Mouse (Mus musculus): ENCODE measurements around the gene Sema4d. TPM values are rescaled to one million over a fixed set of nuclear protein-coding genes. Genes with fewer than 3 reads are reported as not detected.

Gene Sema4d
- polyA plus RNA-seq, 1 experiment = 24.6 TPM

DNA sequence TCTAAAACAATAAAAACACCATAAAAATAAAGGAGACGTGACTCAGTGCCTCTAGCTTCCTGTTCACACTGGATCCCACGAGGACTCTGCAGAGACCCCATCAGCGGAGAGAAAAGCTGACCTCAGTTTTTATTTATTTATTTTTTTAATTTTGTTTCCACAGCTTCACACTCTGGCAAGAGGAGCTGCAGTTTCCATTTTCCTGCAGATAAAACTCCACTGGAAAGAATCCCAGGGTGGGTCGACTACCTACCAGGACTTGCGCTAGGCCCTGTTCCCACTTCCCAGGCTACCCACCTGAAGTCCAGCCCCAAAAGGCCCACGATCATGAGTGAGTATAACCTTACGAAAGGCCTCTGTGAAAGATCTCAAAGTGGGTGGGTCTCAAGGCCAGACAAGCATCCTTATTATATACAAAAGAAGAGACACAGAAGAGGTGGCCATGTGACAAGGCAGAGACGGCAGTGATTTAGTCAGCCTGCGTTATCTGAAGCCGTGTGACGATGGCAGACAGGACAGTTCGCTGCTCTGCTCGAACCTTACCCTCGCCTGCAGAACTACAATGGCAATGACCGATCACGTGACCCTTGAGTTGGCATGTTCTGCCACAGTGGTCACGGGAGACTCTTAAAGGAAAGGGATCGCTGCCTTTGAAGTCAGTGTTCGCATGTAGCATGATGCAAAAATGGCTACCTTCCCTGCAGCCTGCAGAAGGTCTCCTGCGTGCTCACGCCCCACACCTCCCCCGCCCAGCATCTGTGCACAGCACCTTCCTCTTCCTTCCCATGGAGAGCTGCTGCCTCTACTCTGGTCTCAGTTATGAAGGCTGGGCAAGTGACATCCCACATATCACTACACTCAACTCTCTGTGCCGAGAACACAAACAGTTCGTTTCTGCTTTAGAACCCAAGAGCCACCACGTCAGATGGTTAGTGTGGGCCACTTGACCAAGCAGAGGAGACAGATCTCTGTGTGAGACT is 14.3 kb downstream of the Sema4d start:
- no peaks in the 10 kb centered on the region for H3K9me3 ChIP-seq (replicated peaks; ENCODE audit: control insufficient read depth, insufficient read depth, low read length, poor library complexity, severe bottlenecking)
- no peak overlapping the region for H3K9ac ChIP-seq (ENCODE audit: low read depth, poor library complexity, severe bottlenecking)
- H3K4me3 ChIP-seq (ENCODE audit: low read depth, low read length) = no peak overlapping the region
- H3K36me3 ChIP-seq (ENCODE audit: control insufficient read depth, insufficient read depth, low read length, poor library complexity, severe bottlenecking) = no peaks in the 10 kb centered on the region
- H3K27ac ChIP-seq (ENCODE audit: insufficient read depth, low read length) = no peak overlapping the region
- TF ChIP-seq CTCF (IDR thresholded peaks at IDR 0.05; ENCODE audit: low read depth, low read length) (no peak), EP300 (IDR thresholded peaks at IDR 0.05; ENCODE audit: insufficient read depth, low read depth, low read length) (no peak), POLR2A (IDR thresholded peaks at IDR 0.05; ENCODE audit: insufficient read depth, low read length) (no peak)
- peaks cover 4% of the 10 kb centered on the region for H3K4me1 ChIP-seq (ENCODE audit: control insufficient read depth, insufficient read depth, low read length)
- H3K27me3 ChIP-seq (ENCODE audit: control insufficient read depth, insufficient read depth, low read length, poor library complexity, severe bottlenecking) = no peaks in the 10 kb centered on the region

DNA sequence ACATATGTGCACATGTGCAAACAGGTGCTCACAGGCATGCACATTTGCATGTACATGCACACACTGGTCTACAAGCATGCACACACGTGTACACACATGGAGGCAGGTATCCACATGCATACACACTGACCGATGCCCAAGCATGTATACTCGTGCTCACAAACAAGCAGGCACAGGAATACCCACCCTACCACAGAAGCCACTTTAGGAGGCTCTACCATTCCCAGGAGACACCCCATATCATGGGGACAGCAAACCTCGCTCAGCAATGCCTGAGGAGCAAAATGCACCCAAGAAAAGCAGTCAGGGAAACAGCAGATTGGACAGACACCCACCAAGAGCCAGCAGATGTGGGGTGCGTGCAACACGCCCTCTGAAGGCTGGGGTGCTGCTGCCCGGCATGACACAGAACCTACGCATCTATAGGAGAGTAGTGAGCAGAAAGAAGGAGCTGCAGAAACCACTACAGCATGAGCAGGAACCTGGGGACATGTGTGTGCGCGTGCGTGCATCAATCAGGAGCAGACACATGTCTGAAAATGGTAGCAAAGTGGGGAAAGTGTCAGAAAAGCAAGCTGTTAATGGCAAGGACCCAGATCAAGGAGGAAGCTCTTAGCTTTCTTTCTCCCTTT is 15.1 kb downstream of the Sema4d start:
- H3K36me3 ChIP-seq (ENCODE audit: control insufficient read depth, insufficient read depth, low read length, poor library complexity, severe bottlenecking) = no peaks in the 10 kb centered on the region
- H3K9me3 ChIP-seq (replicated peaks; ENCODE audit: control insufficient read depth, insufficient read depth, low read length, poor library complexity, severe bottlenecking) = no peaks in the 10 kb centered on the region
- peaks cover 4% of the 10 kb centered on the region for H3K4me1 ChIP-seq (ENCODE audit: control insufficient read depth, insufficient read depth, low read length)
- no peak overlapping the region for H3K27ac ChIP-seq (ENCODE audit: insufficient read depth, low read length)
- H3K27me3 ChIP-seq (ENCODE audit: control insufficient read depth, insufficient read depth, low read length, poor library complexity, severe bottlenecking) = no peaks in the 10 kb centered on the region
- no peak overlapping the region for H3K4me3 ChIP-seq (ENCODE audit: low read depth, low read length)
- no peak overlapping the region for H3K9ac ChIP-seq (ENCODE audit: low read depth, poor library complexity, severe bottlenecking)
- TF ChIP-seq POLR2A (IDR thresholded peaks at IDR 0.05; ENCODE audit: insufficient read depth, low read length) (no peak), CTCF (IDR thresholded peaks at IDR 0.05; ENCODE audit: low read depth, low read length) (no peak), EP300 (IDR thresholded peaks at IDR 0.05; ENCODE audit: insufficient read depth, low read depth, low read length) (no peak)

DNA sequence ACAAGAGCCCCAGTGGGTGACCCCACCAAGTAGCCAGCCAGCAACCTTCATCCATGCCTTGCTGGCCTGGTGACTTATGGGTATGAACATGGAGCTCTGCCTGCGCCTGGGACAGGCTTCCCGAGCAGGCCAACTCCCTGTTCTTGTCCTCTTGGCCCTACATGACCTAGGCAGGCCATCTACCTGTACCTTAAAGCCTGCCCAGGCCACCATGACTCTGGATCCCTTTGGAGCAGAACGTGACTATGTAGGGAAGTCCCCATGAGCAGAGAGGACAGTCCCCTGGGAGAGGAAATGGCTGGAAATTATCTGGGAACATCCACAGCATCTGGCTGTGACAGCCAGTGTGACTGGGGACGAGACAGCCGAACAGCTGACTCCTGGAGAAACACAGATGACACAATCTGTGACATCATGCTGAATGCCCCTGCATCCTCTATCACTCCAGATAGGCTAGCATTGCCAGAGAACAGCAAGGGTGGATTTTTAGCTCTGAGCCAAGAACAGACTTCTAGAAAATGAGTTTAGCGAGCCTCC is 15.7 kb downstream of the Sema4d start:
- Histone ChIP-seq H3K9me3 (replicated peaks; ENCODE audit: control insufficient read depth, insufficient read depth, low read length, poor library complexity, severe bottlenecking) (no peaks in the 10 kb centered on the region), H3K9ac (ENCODE audit: low read depth, poor library complexity, severe bottlenecking) (no peak overlapping the region), H3K36me3 (ENCODE audit: control insufficient read depth, insufficient read depth, low read length, poor library complexity, severe bottlenecking) (no peaks in the 10 kb centered on the region), H3K27me3 (ENCODE audit: control insufficient read depth, insufficient read depth, low read length, poor library complexity, severe bottlenecking) (no peaks in the 10 kb centered on the region), H3K27ac (ENCODE audit: insufficient read depth, low read length) (no peak overlapping the region), H3K4me3 (ENCODE audit: low read depth, low read length) (no peak overlapping the region), H3K4me1 (ENCODE audit: control insufficient read depth, insufficient read depth, low read length) (peaks cover 4% of the 10 kb centered on the region)
- TF ChIP-seq EP300 (IDR thresholded peaks at IDR 0.05; ENCODE audit: insufficient read depth, low read depth, low read length) (no peak), POLR2A (IDR thresholded peaks at IDR 0.05; ENCODE audit: insufficient read depth, low read length) (no peak), CTCF (IDR thresholded peaks at IDR 0.05; ENCODE audit: low read depth, low read length) (no peak)

DNA sequence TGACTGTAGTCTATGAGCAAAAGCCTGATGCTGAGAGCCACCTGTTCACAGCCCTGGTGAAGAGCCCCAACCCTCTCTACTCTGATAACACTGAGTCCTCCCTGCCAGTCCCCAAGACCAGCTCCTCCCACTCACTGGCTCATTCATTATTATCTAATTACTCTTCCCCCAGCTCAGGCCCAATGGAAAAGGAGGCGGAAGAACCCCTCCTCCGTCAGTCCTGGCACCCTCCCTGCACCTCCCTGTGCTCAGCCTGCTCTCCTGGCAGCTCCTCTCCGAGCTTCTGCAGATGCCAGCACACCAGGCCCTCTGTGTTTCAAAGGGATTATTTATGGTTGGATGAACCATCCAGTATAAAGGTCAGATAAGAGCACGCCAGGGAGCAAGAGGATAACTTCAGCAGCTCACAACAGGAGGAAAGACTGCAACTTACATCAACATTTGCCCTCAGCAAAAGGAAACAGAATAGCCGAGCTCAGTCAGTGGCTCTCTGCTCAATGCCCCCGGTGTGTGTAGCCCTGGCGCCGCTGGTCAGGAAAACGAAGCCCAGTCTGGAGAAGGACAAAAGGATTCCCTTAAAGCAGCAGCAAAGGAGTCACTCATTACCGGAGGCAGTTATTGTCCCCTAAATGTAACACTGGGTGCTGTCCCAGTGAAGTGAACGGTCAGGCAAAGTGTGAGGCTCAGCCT is 16.4 kb downstream of the Sema4d start:
- no peaks in the 10 kb centered on the region for H3K27me3 ChIP-seq (ENCODE audit: control insufficient read depth, insufficient read depth, low read length, poor library complexity, severe bottlenecking)
- H3K4me1 ChIP-seq (ENCODE audit: control insufficient read depth, insufficient read depth, low read length) = peaks cover 4% of the 10 kb centered on the region
- no peak overlapping the region for H3K27ac ChIP-seq (ENCODE audit: insufficient read depth, low read length)
- no peaks in the 10 kb centered on the region for H3K36me3 ChIP-seq (ENCODE audit: control insufficient read depth, insufficient read depth, low read length, poor library complexity, severe bottlenecking)
- no peak overlapping the region for H3K9ac ChIP-seq (ENCODE audit: low read depth, poor library complexity, severe bottlenecking)
- no peaks in the 10 kb centered on the region for H3K9me3 ChIP-seq (replicated peaks; ENCODE audit: control insufficient read depth, insufficient read depth, low read length, poor library complexity, severe bottlenecking)
- TF ChIP-seq POLR2A (IDR thresholded peaks at IDR 0.05; ENCODE audit: insufficient read depth, low read length) (no peak), EP300 (IDR thresholded peaks at IDR 0.05; ENCODE audit: insufficient read depth, low read depth, low read length) (no peak), CTCF (IDR thresholded peaks at IDR 0.05; ENCODE audit: low read depth, low read length) (no peak)
- H3K4me3 ChIP-seq (ENCODE audit: low read depth, low read length) = no peak overlapping the region

DNA sequence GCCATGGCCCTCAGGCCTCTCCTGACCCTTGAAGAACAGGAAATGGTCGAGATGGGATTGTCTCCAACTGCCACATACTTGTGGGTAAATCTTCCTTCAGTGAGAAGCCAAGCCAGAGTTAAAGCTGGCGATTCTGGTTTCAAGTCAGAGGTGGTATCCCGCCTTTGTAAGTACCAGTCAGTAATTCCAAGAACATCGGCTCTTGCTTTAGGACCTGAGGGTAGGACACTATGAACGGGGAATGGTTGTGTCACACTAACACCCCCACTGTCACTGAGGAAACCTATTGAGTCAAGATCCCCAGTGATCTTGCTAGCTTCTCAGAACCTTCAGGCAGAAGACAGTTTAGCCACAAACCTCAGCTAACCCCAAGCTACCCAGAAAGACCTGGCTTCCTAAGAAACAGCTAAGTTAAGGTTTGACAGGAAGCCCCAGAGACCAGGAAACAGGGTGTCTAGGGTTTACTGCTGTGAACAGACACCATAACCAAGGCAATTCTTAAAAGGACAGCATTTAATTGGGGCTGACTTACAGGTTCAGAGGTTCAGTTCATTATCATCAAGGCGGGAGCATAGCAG is 17.3 kb downstream of the Sema4d start:
- Histone ChIP-seq H3K4me1 (ENCODE audit: control insufficient read depth, insufficient read depth, low read length) (no peaks in the 10 kb centered on the region), H3K9ac (ENCODE audit: low read depth, poor library complexity, severe bottlenecking) (no peak overlapping the region), H3K27me3 (ENCODE audit: control insufficient read depth, insufficient read depth, low read length, poor library complexity, severe bottlenecking) (no peaks in the 10 kb centered on the region), H3K4me3 (ENCODE audit: low read depth, low read length) (no peak overlapping the region), H3K9me3 (replicated peaks; ENCODE audit: control insufficient read depth, insufficient read depth, low read length, poor library complexity, severe bottlenecking) (no peaks in the 10 kb centered on the region), H3K36me3 (ENCODE audit: control insufficient read depth, insufficient read depth, low read length, poor library complexity, severe bottlenecking) (no peaks in the 10 kb centered on the region), H3K27ac (ENCODE audit: insufficient read depth, low read length) (no peak overlapping the region)
- TF ChIP-seq EP300 (IDR thresholded peaks at IDR 0.05; ENCODE audit: insufficient read depth, low read depth, low read length) (no peak), CTCF (IDR thresholded peaks at IDR 0.05; ENCODE audit: low read depth, low read length) (no peak), POLR2A (IDR thresholded peaks at IDR 0.05; ENCODE audit: insufficient read depth, low read length) (no peak)
